Mouse (Mus musculus): ENCODE measurements around the gene Adamts3. TPM values are rescaled to one million over a fixed set of nuclear protein-coding genes. Genes with fewer than 3 reads are reported as not detected.
A peak's percentile ranks its signal among the peaks of the same experiment; 100 is the strongest.

The Adamts3 gene
- polyA plus RNA-seq, 1 experiment from 2014 or later = 0.72 TPM

DNA sequence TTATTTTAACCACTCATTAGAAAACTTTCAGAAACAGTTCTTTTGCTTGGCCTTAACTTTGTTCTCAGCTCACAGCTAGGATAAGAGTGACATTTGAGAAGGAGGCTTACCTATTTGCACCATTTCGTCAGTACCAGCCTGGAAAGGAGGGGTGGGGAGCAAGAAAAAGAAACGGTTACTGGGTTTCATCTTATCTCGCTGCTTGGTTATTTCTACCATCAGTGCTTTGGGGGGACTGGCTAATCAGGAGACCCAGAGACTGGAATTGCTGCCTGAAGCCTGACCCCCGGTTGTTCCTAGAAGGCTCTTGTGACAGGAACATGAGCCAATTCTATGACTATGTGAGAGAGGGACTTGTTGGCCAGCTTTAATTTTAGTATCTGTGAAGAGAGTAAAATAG is 1.7 kb downstream of the Adamts3 start:
- H3K36me3 ChIP-seq (ENCODE audit: control insufficient read depth, insufficient read depth) = no peaks in the 10 kb centered on the region
- no peaks in the 10 kb centered on the region for H3K4me1 ChIP-seq (replicated peaks; ENCODE audit: control insufficient read depth, insufficient read depth, low read length)
- TF ChIP-seq CTCF (IDR thresholded peaks at IDR 0.05; ENCODE audit: low read depth) = no peak
- no peak for ATAC-seq
- H3K4me3 ChIP-seq (ENCODE audit: low read depth, low read length) = no peak overlapping the region
- no peak overlapping the region for H3K9ac ChIP-seq (ENCODE audit: low read depth, low read length)
- H3K27ac ChIP-seq (ENCODE audit: low read depth, low read length) = no peak overlapping the region
- H3K27me3 ChIP-seq (replicated peaks; ENCODE audit: control insufficient read depth, insufficient read depth, low read length) = peaks cover 6% of the 10 kb centered on the region; the same call in 1 of the 2 replicates
- H3K4me2 ChIP-seq (replicated peaks; ENCODE audit: low read depth) = peak overlapping the region; percentile 99; the same call in 1 of the 2 replicates
- 53% methylated on average over 4 of the region's 4 CpGs for WGBS
- H3K9me3 ChIP-seq (ENCODE audit: control insufficient read depth) = peaks cover 3% of the 10 kb centered on the region; the same call in 1 of the 2 replicates

DNA sequence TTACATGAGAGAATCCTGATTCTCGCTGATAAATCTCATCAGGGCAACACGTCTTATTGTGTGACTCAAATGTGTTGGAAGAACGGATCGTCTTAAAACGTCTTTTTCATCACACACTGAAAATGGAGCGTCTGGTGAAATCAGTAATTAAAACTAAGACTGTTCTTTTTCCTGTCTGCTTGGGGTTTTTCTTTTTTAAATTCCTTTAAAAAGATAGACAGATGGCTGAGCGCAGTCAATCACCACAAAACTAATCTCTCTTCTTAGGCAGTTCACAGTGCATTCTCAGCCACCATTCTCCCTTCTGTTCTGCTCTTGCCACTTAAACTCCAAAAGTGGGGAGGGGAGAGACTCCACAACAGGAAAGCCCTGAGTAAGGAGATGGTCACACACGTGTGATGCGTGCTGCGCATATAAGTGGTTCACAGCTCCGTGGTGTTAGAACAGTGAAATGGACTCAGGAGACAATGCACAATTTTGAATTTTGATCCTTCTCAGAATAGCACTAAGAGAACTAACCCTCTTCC is 4.2 kb downstream of the Adamts3 start:
- TF ChIP-seq CTCF (IDR thresholded peaks at IDR 0.05; ENCODE audit: low read depth) = no peak
- peaks cover 6% of the 10 kb centered on the region; the same call in 1 of the 2 replicates for H3K27me3 ChIP-seq (replicated peaks; ENCODE audit: control insufficient read depth, insufficient read depth, low read length)
- no peaks in the 10 kb centered on the region for H3K4me1 ChIP-seq (replicated peaks; ENCODE audit: control insufficient read depth, insufficient read depth, low read length)
- peaks cover 3% of the 10 kb centered on the region; the same call in 1 of the 2 replicates for H3K9me3 ChIP-seq (ENCODE audit: control insufficient read depth)
- no peak overlapping the region for H3K9ac ChIP-seq (ENCODE audit: low read depth, low read length)
- H3K36me3 ChIP-seq (ENCODE audit: control insufficient read depth, insufficient read depth) = no peaks in the 10 kb centered on the region
- no peak overlapping the region for H3K4me2 ChIP-seq (replicated peaks; ENCODE audit: low read depth)
- H3K4me3 ChIP-seq (ENCODE audit: low read depth, low read length) = no peak overlapping the region
- 90% methylated on average over 11 of the region's 11 CpGs for WGBS
- no peak overlapping the region for H3K27ac ChIP-seq (ENCODE audit: low read depth, low read length)
- ATAC-seq = no peak

GRCm38 (mm10) chr5:89872661-89873060 is 10.5 kb downstream of the Adamts3 start:
- Histone ChIP-seq H3K36me3 (ENCODE audit: control insufficient read depth, insufficient read depth) (no peaks in the 10 kb centered on the region), H3K27me3 (replicated peaks; ENCODE audit: control insufficient read depth, insufficient read depth, low read length) (no peaks in the 10 kb centered on the region), H3K9ac (ENCODE audit: low read depth, low read length) (no peak overlapping the region), H3K4me3 (ENCODE audit: low read depth, low read length) (no peak overlapping the region), H3K27ac (ENCODE audit: low read depth, low read length) (no peak overlapping the region), H3K4me2 (replicated peaks; ENCODE audit: low read depth) (no peak overlapping the region), H3K4me1 (replicated peaks; ENCODE audit: control insufficient read depth, insufficient read depth, low read length) (no peaks in the 10 kb centered on the region), H3K9me3 (ENCODE audit: control insufficient read depth) (no peaks in the 10 kb centered on the region)
- WGBS = 20% methylated on average over 2 of the region's 2 CpGs
- ATAC-seq = no peak
- no peak for TF ChIP-seq CTCF (IDR thresholded peaks at IDR 0.05; ENCODE audit: low read depth)

GRCm38 (mm10) chr5:89859603-89860002 is 23.5 kb downstream of the Adamts3 start:
- no peak overlapping the region for H3K4me3 ChIP-seq (ENCODE audit: low read depth, low read length)
- H3K4me2 ChIP-seq (replicated peaks; ENCODE audit: low read depth) = no peak overlapping the region
- no peak for TF ChIP-seq CTCF (IDR thresholded peaks at IDR 0.05; ENCODE audit: low read depth)
- WGBS = 80% methylated on average over 4 of the region's 4 CpGs
- no peaks in the 10 kb centered on the region for H3K4me1 ChIP-seq (replicated peaks; ENCODE audit: control insufficient read depth, insufficient read depth, low read length)
- H3K27me3 ChIP-seq (replicated peaks; ENCODE audit: control insufficient read depth, insufficient read depth, low read length) = no peaks in the 10 kb centered on the region
- no peaks in the 10 kb centered on the region for H3K9me3 ChIP-seq (ENCODE audit: control insufficient read depth)
- no peak overlapping the region for H3K27ac ChIP-seq (ENCODE audit: low read depth, low read length)
- no peak for ATAC-seq
- no peak overlapping the region for H3K9ac ChIP-seq (ENCODE audit: low read depth, low read length)
- H3K36me3 ChIP-seq (ENCODE audit: control insufficient read depth, insufficient read depth) = no peaks in the 10 kb centered on the region

GRCm38 (mm10) chr5:89858837-89859236 is 24.3 kb downstream of the Adamts3 start:
- Histone ChIP-seq H3K4me1 (replicated peaks; ENCODE audit: control insufficient read depth, insufficient read depth, low read length) (no peaks in the 10 kb centered on the region), H3K4me2 (replicated peaks; ENCODE audit: low read depth) (no peak overlapping the region), H3K4me3 (ENCODE audit: low read depth, low read length) (no peak overlapping the region), H3K9me3 (ENCODE audit: control insufficient read depth) (no peaks in the 10 kb centered on the region), H3K27me3 (replicated peaks; ENCODE audit: control insufficient read depth, insufficient read depth, low read length) (no peaks in the 10 kb centered on the region), H3K9ac (ENCODE audit: low read depth, low read length) (no peak overlapping the region), H3K36me3 (ENCODE audit: control insufficient read depth, insufficient read depth) (no peaks in the 10 kb centered on the region), H3K27ac (ENCODE audit: low read depth, low read length) (no peak overlapping the region)
- no peak for ATAC-seq
- WGBS = 95% methylated on average over 1 of the region's 1 CpGs
- no peak for TF ChIP-seq CTCF (IDR thresholded peaks at IDR 0.05; ENCODE audit: low read depth)

- Histone ChIP-seq H3K36me3 (ENCODE audit: control insufficient read depth, insufficient read depth) (no peaks in the 10 kb centered on the region), H3K27me3 (replicated peaks; ENCODE audit: control insufficient read depth, insufficient read depth, low read length) (no peaks in the 10 kb centered on the region), H3K4me3 (ENCODE audit: low read depth, low read length) (no peak overlapping the region), H3K9ac (ENCODE audit: low read depth, low read length) (no peak overlapping the region), H3K4me1 (replicated peaks; ENCODE audit: control insufficient read depth, insufficient read depth, low read length) (no peaks in the 10 kb centered on the region), H3K4me2 (replicated peaks; ENCODE audit: low read depth) (no peak overlapping the region), H3K27ac (ENCODE audit: low read depth, low read length) (no peak overlapping the region), H3K9me3 (ENCODE audit: control insufficient read depth) (no peaks in the 10 kb centered on the region)
- no peak for ATAC-seq
- WGBS = 46% methylated on average over 1 of the region's 1 CpGs
- no peak for TF ChIP-seq CTCF (IDR thresholded peaks at IDR 0.05; ENCODE audit: low read depth)
These were observed 36.6 kb downstream of the Adamts3 start for GRCm38 (mm10) chr5:89846551-89846950.

- no peak overlapping the region for H3K27ac ChIP-seq (ENCODE audit: low read depth, low read length)
- no peak overlapping the region for H3K9ac ChIP-seq (ENCODE audit: low read depth, low read length)
- no peak overlapping the region for H3K4me3 ChIP-seq (ENCODE audit: low read depth, low read length)
- no peaks in the 10 kb centered on the region for H3K36me3 ChIP-seq (ENCODE audit: control insufficient read depth, insufficient read depth)
- no peaks in the 10 kb centered on the region for H3K4me1 ChIP-seq (replicated peaks; ENCODE audit: control insufficient read depth, insufficient read depth, low read length)
- no peak overlapping the region for H3K4me2 ChIP-seq (replicated peaks; ENCODE audit: low read depth)
- no peak for ATAC-seq
- H3K9me3 ChIP-seq (ENCODE audit: control insufficient read depth) = no peaks in the 10 kb centered on the region
- TF ChIP-seq CTCF (IDR thresholded peaks at IDR 0.05; ENCODE audit: low read depth) = no peak
- 27% methylated on average over 5 of the region's 5 CpGs for WGBS
- H3K27me3 ChIP-seq (replicated peaks; ENCODE audit: control insufficient read depth, insufficient read depth, low read length) = no peaks in the 10 kb centered on the region
These were observed 38.8 kb downstream of the Adamts3 start for GRCm38 (mm10) chr5:89844354-89844753.

Data from intestine, postnatal 0 days (tissue).